Mouse (Mus musculus): ENCODE results near the gene Fry.

Fry gene

DNA sequence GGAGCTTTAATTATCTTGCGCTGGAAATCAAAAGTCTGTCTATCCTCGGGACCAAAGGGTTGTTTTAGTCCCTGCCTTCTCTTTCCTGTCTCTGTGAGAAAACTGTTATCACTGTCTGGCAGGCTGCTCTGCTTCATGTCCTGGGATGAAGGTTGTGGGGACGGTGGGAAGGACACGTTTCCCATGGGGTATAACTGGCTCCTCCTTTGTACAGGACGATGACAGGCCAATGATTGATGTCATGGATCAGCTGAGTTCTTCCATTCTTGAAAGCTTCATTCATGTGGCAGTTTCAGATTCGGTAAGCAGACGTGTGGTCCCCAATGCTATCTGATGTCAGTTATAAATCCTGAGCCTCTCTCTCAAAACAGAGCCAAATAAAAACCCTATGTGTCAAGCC lies 272.0 kb downstream of the Fry start:
- DNase-seq (ENCODE audit: low spot score): no peak

- no peak for DNase-seq (ENCODE audit: low spot score)
Measured at GRCm38 (mm10) chr5:150394645-150395044, 276.2 kb downstream of the Fry start.

DNA sequence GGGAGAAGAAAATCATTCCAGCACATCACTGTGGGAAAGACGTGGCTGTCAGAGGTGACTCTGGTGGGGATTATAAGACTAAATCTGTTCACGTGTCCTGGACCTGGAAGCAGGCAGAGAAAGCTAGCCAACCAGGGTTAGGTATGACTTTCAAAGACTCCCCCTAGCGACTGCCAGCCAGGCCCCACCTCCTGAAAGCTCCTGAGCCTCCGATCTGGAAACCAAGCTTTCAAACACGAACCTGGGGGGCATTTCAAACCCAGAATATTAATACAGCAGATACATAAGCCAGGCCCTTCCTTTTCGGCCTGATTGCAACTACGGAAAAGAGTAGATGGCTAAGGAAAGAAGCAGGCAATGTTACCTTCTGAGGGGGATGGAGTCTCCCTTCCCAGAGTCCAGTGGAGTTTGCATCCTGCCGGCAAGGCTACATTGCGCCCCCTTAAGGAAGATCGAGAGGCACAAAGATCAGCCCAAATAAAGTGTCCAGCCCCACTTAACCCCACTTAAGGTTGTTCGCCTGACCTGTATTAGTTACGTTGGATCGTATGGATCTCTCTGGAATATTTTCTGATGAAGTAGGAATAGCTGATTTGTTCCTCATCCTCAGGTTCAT lies 284.5 kb downstream of the Fry start:
- no peak for DNase-seq (ENCODE audit: low spot score)

DNA sequence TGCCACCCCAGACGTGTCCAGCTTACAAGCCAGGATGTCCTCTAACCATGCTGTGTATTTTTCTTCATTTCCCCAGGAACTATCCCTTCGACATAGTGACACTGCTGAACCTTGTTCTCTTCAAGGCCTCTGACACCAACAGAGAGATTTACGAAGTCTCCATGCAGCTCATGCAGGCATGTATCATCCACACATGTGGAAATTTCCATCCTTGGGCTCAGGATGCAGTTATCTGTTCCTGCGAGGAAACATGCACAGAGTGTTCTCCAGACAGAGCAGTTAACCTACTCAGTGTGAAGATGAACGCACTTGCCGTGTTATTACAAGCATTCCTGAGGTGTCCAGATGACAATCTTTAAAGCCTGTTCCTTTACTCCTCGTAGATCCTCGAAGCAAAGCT lies 286.4 kb downstream of the Fry start:
- DNase-seq (ENCODE audit: low spot score): no peak

DNA sequence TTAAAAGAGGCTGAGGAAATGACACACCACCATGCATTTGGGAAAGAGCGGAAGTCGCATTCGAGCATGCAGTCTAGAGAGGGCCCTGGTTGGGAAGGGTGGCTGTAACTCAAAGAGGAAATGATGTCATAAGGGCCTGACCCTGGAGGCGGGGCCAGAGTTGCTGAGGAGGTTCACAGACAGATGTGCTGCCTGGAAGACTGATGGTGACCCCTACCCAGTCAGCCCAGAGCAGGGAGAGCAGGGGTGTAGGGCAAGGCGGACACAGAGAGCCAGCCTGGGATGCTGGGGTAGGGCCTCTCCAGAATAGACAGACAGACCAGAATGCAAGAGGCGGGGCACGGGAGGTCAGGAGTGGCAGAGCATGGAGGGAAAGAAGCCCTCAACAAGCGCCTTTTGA lies 290.5 kb downstream of the Fry start:
- no peak for DNase-seq (ENCODE audit: low spot score)

DNA sequence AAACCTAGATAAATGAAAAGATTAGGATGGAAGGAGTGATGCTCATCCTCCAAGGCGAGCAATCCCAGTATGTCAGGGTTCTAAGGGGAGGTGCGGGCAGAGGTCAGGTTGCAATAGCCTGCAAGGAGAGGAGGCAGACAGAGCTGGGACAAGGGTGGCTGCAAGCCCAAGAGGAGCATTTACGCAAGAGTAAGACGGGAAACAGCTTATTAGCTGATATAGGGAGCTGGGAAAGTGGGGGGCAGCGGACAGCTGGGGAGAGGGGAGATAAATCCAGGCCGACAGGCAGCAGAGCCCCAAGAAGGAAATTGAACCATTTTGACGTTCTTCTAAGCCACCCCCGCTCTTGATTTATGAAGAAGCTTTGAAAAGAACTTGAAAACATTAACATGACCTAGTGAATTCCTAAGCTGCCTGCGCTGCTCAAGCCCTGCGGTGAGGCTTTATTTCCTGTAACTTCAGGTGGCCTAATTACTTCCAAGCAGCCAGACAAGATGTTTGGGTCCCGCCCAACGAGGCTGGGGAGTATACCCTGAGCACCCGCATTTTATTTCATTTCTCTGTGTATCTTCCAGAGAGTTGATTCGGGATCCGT lies 291.1 kb downstream of the Fry start:
- no peak for DNase-seq (ENCODE audit: low spot score)

GRCm38 (mm10) chr5:150412750-150413450 lies 294.5 kb downstream of the Fry start:
- no peak for DNase-seq (ENCODE audit: low spot score)

DNA sequence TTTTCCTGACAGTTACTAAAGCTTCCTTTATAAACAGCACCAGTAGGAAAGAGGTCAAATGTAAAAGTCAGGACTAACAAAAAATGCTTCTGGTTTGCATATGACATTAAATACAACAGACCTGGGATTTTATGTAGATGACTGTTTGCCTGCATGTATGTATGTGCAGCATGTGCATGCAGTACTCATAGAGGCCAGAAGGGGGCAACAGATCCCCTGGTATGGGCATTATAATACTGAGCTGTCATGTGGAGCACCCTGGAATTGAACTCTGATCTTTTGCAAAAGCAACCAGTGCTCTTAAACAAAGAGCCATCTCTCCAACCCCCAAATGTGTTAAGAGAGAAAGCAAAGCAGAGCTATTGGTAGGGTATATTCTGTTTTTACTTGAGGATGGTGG lies 296.4 kb downstream of the Fry start:
- DNase-seq (ENCODE audit: low spot score): no peak

- DNase-seq (ENCODE audit: low spot score): no peak
Measured at GRCm38 (mm10) chr5:150417223-150417622, 298.8 kb downstream of the Fry start.

GRCm38 (mm10) chr5:150418035-150418434 lies 299.6 kb downstream of the Fry start:
- no peak for DNase-seq (ENCODE audit: low spot score)

- no peak for DNase-seq (ENCODE audit: low spot score)
Measured at GRCm38 (mm10) chr5:150425038-150425437, 306.6 kb downstream of the Fry start.

- no peak for DNase-seq (ENCODE audit: low spot score)
Measured at GRCm38 (mm10) chr5:150426595-150426994, 308.1 kb downstream of the Fry start.

- no peak for DNase-seq (ENCODE audit: low spot score)
Measured at GRCm38 (mm10) chr5:150431286-150431685, 312.8 kb downstream of the Fry start.

GRCm38 (mm10) chr5:150432960-150433359 lies 314.5 kb downstream of the Fry start:
- no peak for DNase-seq (ENCODE audit: low spot score)

- DNase-seq (ENCODE audit: low spot score): no peak
Measured at GRCm38 (mm10) chr5:150436629-150437389, 318.4 kb downstream of the Fry start.

GRCm38 (mm10) chr5:150441690-150442089 lies 323.2 kb downstream of the Fry start:
- DNase-seq (ENCODE audit: low spot score): no peak

- DNase-seq (ENCODE audit: low spot score): no peak
Measured at GRCm38 (mm10) chr5:150451281-150452003, 333.0 kb downstream of the Fry start.

DNA sequence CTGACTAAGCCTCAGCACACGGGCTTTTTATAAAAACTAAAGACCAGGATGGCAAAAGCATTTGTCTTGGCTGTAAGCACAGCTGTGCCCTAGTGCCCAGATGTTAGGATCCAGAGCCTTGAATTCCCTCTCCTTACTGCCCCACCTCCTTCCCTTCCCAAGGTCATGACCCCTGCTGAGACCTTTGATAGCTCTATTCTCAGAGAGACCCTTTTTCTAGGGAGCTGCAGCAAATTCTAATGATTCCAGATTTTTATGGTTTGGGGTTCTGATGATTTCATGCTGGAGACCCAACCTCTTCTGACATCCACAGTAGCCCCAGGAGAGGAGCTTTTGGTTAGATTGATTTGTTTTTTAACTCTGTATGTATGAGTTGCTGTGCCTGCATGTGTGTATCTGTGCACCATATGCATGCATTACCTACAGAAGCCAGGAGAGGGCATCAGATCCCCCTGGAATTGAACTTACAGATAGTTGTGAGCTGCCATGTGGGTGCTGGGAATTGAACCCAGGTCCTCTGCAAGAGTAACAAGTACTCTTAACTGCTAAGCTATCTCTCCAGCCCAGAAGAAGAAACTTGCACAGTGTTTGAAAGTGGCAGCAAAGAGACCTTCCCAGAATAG lies 333.7 kb downstream of the Fry start:
- no peak for DNase-seq (ENCODE audit: low spot score)

GRCm38 (mm10) chr5:150452671-150453070 lies 334.2 kb downstream of the Fry start:
- DNase-seq (ENCODE audit: low spot score): no peak

DNA sequence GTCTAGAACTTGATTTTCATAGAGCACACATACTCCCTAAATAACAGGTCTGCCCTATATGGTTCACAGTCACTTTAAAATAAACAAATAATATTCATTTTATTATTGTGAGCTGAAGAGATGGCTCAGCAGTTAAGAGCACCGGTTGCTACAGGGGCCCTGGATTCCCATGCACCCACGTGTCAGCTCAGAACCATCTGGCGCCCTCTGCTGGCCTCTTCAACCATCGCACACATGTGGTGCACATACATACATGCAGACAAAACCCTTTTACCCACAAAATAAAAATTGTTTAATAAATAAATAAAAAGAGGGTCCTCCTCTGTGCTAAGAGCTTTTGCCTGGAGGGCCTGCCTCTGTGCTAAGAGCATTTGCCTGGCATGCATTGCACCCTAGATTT lies 335.0 kb downstream of the Fry start:
- DNase-seq (ENCODE audit: low spot score): no peak

DNA sequence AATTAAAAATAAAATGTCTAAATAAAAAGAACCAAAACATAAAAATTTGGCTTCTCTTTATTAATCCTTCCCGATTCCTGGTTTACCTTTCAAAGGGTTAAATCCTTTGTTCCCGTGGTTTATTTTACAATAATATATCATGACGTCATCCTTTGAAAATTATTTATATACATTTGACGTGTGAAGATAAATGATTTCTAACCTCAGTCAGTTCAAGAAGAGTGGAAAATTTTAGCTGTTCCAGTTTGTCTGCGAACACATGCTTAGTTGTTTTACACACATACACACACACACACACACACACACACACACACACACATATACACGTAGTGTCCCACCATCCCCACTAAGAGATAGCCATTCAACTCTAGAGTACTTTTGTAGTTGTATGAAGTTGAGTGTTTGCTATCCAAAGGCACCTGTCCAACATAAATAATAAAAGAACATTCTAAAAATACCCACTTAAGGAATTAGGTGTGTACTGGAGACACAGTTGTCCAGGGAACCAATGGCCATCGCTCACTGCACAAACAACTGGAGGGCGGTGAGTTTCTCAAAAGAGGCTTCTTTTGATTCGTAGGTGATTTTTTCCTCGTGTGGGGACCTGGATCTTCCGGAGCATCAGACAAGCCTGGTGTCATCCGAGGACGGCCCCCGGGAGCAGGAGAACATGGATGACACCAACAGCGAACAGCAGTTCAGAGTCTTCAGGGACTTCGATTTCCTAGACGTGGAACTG lies 338.9 kb downstream of the Fry start:
- no peak for DNase-seq (ENCODE audit: low spot score)

All from ovary, postnatal 10 days (tissue).